Mouse (Mus musculus) CD4-positive, CD25-positive, alpha-beta regulatory T cell, adult 4 months (primary cell): ENCODE measurements around the gene Lmln. TPM values are rescaled to one million over a fixed set of nuclear protein-coding genes. Genes with fewer than 3 reads are reported as not detected.
A peak's percentile ranks its signal among the peaks of the same experiment; 100 is the strongest.
"Not testable (repeated sequence)": the region's sequence is repeated elsewhere in the genome, so short reads cannot be mapped to it uniquely, and the experiment has no call there.

Experiments
- ATAC-seq: one replicate; pipeline ENCODE4 v1.8.0; 2017
- polyA plus RNA-seq, 2 experiments: library from polyadenylated mRNA; unstranded; fragments of 100-300 nt; shearing (Covaris generic); gene quantifications; one replicate each; pipeline ENCODE4 v1.2.1; 2017

The Lmln gene
- under 1 TPM; 0.15 to 0.66 TPM for polyA plus RNA-seq

DNA sequence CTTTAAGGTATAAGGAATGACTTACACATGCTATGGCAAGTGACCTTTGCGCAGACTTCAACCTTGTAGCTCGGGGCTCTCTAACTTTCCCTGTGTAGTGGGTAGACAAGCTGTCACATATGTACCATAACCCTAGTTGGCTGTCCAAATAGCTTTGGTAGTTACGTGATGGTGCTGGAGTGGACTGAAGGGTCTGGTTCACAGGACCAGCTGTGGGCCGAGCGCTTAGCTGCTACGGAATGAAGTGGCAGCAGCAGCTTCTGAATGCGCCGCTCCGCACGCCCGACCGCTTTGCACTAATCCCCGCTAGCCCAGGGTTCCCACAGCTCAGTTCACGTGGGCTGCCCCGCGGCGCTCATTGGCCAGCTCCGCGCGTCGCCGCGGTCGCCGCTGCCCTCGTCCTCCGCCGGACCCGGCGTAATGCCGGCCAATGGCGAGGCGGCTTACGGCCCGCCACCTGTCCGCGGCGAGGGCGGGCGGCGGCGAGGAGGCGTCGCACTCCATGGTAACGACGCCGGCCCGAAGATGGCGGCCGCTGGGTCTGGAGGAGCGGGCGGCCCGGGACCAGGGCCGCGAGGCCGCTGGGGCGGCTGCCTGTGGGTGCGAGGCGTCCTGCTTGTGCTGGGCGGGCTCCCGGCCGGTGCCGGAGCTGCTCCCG lies at the start of gene Lmln:
Gene Lmln (plus strand): TSS at position 498 of the 658 bp plus-strand sequence.
- peak; percentile 82 for ATAC-seq

DNA sequence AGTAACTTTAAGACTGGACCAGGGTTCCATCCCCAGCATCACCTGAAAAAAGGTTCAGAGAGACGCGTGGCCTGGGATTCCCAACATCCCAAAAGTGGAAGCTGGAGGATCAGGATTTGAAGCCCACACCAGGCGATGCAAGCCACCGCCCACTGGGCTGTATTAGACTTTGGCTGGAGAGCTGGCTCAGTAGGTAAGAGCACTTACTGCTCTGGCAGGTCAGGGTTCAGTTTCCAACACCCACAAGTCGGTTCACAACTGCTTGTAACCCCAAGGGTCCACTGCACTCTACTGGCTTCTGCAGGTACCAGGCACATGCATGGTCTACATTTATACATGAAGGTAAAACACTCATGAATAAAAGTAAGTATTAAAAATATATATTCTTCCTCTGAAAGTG lies 48.5 kb upstream of the Lmln start:
- no peak for ATAC-seq

DNA sequence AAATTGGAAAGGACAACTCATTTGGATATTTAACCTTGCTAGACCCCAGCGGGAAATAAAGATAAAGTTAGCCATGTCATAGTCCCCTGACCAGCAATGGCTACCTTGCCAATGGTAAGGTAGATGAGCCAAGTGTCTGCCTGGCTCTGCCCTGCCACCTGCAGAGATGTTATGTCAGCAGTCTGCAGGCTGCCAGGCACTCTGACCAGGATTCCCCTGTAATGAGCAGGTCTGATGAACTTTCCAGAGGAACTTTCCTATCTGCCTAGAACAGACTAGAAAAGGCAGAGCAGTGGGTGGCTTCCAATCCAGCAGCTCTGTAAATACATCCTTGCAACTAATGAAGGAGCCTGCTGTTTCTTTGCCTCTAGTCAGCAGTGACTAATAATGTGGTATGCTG lies 47.4 kb upstream of the Lmln start:
- no peak for ATAC-seq

DNA sequence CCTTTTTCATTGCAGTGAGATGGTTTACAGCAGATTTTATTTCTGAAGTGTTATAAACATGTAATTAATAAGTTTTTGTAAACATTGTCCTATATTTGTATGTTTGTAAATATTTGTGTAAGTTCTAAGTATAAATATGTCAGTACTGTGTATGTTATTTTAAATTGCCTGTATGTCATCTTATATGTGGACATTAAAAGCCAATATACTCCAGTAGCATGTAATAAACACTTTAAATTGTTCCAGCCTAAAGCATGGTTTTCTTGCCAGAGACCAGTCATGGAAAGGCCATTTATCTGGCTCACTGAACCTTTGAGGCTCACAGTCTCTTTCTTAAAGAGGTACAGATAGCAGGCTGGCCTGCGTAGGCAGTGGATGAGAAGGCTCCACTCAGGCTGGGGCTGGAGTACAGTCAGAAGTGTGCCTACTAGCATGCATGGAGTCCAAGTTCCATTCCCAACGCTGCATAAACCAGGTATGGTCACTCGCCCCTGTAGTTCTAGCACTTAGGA lies 46.9 kb upstream of the Lmln start:
- ATAC-seq, result no peak

DNA sequence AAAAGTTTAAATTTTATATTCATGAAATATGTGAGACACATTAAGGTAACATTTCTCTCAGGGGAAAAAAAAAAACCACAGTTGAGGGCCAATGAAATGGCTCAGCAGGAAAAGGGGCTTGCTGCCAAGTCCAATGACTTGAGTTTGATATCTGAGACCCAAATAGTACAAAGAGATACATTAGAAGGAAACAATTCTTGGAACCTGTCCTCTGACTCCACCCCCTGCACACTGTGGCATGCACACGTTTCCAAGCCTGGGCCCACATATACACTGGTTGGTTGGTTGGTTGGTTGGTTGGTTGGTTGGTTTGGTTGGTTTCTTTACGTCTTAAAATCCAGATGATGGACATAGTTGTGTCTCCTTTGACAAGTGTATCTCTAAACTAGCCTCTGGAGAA lies 46.3 kb upstream of the Lmln start:
- no peak for ATAC-seq

DNA sequence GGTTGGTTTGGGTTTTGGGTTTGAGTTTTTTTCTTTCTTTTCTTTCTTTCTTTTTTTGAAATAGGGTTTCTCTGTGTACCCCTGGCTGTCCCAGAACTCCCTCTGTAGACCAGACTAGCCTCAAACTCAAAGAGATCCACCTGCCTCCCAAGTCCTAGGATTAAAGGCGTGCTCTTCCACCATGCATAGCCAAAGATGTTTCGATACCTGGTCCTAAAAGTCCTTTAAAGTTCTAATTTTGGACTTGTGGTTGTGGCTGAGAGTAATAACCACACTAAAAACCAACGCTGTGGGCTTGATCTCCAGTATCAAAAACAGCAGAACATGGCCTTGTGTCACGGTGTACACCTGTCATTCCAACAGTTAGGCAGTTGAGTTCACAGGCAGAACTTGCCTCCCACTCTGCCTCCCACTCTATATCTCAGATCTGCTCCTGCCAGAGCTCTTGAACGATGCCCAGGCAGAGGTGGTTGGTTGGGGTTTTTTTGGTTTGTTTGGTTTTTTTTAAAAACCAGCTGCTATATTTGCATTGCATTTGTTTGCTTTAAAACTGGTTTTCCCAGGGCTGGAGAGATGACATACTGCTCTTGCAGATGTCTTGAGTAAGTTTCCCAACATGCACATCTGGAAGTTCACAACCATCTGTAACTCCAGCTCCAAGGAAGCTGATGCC lies 44.5 kb upstream of the Lmln start:
- no peak for ATAC-seq

DNA sequence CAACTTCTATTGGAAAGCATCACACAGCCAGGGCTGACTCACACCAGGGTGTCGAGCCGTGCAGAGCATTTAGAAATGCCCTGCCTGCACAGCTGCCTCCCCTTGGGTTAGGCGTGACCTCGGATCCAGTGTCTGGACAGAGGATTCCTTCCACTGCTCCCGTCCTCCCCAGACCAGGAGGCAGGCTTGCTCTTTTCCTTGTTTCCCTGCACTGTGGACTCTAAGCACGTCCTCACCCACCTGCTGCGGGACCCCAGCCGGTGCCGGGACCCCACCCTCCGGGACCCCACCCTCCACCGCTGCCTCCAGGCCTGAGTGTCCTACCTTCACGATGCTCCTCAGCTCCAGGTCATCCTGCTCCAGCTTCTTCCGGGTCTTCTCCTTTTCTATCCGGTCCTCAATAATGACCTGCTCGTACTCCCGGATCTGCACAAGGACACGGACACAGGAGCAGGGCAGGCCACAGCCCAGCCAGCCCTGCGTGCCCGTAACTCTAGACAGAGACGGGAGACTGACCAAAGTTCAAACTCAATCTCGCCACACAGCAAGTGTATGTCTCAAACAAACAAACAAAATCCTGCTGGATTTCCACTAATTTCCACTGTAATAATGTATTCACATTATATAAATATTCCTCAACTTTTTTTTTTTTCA lies 43.1 kb upstream of the Lmln start:
- no peak for ATAC-seq

DNA sequence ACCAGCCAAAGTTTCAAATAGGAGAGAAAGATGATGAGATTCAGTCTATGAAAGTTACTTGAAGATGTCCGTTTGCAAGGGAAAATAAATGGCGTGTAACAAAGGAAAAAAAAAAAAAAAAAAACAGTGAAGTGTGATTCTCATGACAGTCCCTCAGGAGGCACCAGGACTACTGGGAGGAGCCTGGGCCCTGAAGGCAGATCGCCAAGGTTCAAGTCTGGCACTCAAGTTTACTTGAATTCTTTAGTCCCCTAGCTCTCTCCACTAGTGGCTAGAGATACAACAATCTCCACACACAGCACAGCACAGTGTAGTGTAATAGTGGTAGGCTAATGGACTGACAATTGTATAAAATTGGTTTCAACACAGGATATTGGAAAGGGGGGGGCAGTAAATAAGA lies 40.9 kb upstream of the Lmln start:
- ATAC-seq, result no peak

DNA sequence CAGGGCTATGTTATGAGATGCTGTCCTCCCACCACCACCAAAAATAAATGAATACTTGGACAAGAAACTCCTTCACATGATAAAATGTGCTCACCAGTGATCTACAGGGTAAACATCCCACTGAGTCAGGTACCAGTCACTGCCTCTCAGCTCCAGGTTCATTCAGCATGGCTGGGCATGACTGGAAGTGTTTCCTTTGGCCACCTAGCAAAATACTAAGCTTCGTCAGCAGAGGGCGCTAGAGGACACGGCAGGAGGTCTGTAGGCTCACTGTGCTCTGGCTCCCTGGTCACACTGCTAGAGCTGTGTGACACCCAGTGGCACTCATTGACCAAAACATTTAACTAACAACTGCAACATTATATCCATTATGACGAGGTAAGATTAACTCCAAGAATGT lies 38.6 kb upstream of the Lmln start:
- peak; percentile 79 for ATAC-seq

DNA sequence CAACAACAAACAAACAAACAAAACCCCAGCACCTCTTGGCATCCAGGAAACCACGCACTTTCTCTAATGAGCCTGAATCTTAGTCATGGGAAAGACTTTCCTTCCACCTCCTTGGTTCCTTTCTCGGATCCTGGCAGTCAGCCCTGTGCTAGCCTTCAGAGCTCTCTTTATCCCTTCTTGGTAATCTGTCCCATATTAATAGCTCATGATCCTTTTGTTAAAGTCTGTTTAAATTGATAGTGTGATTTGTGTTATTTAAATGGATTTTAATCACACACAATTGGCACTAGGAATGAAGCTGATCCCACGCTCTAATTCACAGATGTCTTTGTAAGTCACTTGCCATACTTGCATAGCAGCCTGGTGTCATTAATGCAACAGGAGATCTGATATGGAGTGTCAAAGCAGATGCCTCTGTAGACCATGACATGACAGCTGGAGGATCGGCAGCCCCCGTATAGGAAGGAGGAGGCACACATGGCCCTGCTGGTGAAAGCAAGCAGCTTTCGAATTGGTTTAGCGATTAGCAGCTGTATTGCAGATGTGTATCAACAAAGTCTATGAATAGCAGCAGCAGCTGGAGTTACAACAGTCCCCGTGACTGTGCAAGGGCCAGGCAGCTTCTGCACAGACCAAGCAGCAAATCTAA lies 37.7 kb upstream of the Lmln start:
- no peak for ATAC-seq

DNA sequence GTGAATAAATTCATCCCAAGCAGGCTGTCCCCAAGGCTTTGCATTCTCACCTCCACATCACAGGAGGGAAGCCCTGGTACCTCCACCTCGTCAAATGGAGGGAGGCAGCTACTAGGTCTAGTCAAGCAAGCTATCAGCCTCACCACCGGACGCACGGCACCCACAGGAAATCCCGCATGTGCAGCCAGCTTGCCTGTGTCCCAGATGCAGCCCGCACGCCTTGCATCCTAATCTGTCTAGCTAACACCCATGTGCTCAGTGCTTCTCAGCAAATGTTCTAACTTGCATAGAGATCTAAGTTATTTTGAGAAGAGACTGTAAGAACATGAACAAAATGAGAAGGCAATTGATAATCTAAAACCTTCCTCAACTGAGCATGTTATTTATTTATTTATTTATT lies 36.0 kb upstream of the Lmln start:
- ATAC-seq, result no peak

DNA sequence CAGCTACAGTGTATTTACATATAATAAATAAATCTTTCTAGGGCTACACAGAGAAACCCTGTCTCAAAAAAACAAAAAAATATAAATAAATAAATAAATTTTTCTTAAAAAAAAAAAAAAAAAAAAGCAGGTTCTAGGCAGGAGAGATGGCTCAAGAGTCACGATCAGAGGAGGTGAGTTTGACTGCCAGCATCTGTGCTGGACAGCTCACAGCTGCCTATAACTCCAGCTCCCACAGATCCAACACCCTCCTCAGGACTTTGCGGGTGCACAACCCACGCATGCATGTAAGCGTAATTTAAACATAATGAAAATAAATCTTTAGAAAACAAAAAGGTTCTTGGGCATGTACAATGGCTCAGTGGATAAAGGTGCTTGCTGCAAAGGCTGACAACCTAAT lies 26.3 kb upstream of the Lmln start:
- ATAC-seq, result no peak

DNA sequence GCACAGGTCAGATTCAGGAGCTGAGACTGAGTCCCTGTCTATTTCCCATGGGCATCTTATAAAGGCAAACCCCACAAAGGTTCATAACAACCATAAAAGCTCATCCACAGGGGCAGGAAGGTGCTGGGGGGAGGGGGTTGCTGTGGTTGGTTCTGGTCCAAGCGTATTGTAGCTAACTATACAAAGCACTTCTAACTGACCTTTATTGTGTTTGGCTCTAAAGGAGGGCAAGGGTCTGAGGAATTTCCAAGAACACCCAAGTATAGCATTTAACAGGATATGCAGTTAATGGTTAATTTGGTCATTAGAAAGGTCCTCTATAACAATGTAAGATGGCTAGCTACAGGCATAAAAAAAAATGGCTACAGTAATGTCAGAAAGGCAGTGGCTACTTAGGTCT lies 19.6 kb upstream of the Lmln start:
- no peak for ATAC-seq

DNA sequence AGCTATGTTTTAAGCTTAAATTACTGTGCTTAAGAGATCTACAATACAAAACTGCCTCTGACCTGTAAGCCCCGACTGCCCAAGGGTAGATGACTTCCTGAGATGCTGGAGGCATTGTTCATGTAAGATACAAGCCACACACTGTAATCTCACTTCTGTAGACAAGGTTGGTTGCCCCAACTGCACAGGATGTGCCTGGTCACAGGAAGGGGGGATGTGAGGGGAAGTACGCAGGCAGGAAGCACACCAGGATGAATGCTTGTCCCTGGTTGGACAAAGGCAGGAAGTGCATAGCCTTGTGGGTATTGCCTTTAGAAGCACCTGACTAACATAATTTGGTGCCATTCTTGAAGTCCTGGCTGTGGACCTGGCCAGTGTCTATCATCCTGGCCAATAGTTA lies 19.1 kb upstream of the Lmln start:
- peak; percentile 87 for ATAC-seq

DNA sequence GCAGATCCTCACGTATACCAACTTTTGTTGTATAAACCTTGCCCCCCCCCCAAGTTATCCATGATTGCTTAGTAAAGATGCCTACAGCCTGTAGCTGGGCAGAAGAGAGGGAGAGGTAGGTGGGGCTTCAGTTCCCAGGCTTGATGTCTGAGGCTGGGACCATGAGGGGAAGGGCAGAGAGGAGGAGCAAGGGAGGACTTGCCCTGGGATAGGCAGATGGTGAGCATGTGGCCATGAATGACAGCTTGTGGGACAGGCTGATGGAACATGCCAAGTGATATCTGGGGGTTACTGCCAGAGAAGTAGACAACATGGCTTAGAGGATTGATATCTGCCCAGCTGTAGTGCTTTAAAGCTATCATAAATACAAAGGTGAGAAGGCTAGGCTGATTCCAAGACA lies 14.3 kb upstream of the Lmln start:
- ATAC-seq, result no peak

DNA sequence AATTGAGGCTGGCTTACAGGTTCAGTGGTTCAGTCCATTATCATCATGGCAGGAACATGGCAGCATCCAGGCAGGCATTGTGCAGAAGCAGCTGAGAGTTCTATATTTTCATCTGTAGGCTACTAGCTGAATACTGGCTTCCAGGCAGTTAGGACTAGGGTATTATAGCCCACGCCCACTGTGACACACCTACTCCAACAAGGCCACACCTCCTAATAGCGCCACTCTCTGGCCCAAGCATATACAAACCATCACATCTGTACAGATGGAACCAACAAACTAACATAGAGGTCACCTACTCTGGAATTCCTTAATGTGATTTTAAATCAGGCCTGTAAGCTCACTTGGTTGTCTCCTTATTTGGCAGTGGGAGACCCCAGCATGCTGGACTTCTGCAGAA lies 13.6 kb upstream of the Lmln start:
- ATAC-seq, result no peak

DNA sequence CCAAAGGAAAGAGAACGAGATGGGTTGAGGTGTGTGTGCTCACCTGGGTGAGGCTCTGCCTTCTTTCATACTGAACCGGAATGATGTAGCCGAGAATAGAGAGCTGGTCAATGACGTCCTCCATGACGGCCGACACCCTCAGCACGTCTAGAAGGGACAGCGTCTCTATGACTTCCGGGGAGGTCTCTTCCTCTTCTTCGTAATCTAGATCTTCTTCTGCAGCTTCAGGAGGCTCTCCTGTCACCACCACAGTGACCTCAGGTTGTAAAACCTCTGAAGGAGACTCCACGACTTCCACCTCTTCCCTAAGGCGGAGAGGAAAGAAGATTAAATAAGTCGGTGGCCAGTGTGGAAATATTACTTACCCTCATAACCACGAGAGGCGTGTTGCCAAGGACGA lies 12.5 kb upstream of the Lmln start:
- ATAC-seq, result no peak

DNA sequence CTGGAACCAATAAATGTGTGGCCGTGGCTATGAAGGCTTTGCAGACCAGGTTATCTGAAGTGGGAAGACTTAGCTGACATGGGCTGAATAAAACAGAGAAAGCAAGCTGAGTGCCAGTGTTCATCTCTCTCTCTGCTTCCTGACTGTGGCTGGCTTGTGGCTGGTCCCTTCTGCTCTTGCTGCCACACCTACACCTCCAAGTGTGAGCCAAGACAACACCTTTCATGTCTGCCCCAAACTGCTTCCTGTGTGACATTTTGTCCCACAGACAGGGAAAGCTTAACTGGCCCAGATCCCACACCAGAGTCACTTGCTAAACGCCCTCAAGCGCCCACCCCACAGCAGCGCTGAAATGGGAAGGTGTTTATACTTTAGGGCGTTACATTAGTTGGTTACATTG lies 9.2 kb upstream of the Lmln start:
- ATAC-seq, result no peak

DNA sequence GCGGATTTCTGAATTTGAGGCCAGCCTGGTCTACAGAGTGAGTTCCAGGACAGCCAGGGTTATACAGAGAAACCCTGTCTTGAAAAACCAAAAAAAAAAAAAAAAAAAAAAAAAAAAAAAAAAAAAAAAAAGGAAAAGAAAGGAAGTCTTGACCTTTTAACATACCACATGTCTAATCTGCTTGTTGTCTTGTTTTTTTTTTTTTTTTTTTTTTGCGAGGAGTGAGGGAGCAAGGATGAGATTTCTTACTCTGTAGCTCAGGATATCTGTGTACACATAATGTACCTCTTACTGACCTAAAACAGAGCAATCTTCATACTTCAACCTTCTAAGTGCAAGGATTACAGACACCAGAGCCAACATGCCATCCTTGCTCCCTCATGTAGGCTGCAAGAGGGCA lies 7.4 kb upstream of the Lmln start:
- not testable (repeated sequence) for ATAC-seq

DNA sequence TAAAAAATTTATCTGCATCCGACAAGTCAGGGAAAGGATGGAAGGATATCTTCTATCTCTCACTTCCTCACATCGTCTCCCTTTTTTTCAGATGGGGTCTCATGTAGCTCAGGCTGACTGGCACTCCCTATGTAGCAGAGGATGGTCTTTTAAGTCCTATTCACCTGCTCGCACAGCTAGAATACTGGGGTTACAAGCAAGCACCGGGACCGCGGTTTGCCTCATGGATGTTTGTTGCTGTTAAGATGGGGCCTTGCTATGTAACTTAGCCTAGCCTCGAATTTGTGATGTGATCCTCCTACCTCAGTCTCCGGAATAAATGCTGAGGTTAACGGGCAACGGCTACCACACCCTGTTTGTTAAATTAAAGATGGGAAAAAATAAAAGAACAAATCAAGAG lies 6.7 kb upstream of the Lmln start:
- ATAC-seq, result peak; percentile 21

DNA sequence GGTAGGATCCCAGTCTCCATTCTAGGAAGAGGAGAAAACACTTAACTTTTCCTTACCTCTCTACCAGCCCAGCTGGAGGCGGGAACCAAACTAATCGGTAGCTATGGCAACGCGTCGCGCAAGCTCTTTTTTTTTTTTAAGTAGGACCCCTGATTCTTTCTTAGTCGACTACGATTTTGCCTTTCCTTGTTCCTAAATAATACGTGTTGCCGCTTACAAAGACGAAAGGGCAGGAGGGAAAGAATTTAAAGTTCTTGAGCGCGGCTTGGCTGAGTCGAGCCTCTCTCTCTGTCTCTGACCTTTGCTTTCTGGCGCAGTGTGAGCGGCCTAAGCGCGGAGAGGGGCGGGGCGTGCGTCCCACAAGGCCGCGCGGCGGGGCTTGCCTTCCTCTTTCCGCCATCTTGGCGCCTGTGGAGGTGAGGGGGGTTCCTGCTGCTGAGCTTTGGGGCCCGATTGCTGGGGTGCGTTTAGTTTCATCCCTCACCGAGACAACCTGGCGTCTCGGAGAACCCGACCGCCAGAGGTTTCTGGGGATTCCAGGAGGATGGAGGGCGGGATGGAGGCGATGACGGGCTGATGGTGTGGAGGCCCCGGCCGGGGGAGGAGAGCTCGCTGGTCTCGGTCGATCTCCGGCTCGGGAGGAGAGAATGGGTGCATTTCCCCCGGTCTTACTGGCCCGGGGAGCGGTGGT lies 6.1 kb upstream of the Lmln start, which contains the start of the genes Iqcg and Rpl35a:
Gene Iqcg (minus strand): TSS at position 124 of the 691 bp plus-strand sequence.
Gene Rpl35a (plus strand): TSS at position 359 of the 691 bp plus-strand sequence.
- peak; percentile 91 for ATAC-seq

DNA sequence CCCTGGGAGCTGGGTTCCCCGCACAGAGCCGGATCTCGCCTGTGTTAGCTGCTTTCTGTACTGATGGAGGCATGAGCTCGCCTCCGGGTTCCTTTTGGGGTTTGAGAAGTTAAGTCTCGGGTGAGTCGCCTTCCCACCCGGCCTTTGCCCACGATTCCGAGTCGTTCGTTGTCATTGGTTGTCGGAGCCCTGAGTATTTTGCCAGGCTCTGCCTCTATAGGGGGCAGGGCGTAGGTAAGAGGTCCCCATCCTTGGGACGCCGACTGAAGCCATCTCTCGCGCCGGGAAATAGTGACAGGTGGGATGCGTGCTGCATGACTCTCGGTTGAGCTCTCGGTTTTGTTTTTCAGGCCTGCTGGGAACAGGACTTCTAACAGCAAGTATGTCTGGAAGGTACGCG lies 5.5 kb upstream of the Lmln start:
- no peak for ATAC-seq

DNA sequence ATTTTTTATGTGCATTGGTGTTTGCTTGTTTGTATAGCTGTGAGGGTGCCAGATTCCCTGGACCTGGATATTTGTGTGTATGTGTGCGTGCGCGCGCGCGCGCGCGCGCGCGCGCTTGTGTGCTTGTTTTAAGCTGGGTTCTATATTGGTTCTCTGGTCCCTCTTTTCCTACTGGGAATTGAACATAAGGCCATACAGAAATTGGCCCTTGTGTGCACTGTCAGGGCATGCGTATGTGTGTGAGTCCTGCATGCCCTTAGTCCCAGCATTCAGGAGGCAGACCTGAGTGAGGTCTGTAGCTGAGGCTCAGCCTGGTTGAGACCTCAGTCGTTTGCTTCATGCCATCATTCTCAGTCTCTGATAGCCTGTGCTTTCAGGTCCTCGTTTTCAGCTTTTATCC lies 4.3 kb upstream of the Lmln start:
- ATAC-seq, result no peak
